Comparison of ENCODE assay signal across 31 mouse cellular contexts in genomic region chr17:23531408-23531807, GRCm38 (mm10). TPM values are rescaled to one million over a fixed set of nuclear protein-coding genes. Genes with fewer than 3 reads are reported as not detected.
"Had no signal": no experiment of that assay in that cellular context is flagged by ENCODE, and none has a peak within 500 bp of the region (broad histone marks: within the 10 kb centered on the region; RNA-seq: fewer than 3 reads in every experiment).

No protein-coding gene starts in this region.

RNA-seq across cellular contexts. Expression of gene Vmn2r117, which starts 51.9 kb away (rescaled TPM):
- total RNA-seq: common myeloid progenitor, adult 5-6 weeks; forebrain, postnatal 0 days; gastrocnemius, adult 18-20 months; gastrocnemius, adult 2 months; gastrocnemius, adult 8-10 months; gastrocnemius, postnatal 10 days; gastrocnemius, postnatal 14 days; gastrocnemius, postnatal 25 days; gastrocnemius, postnatal 36 days; gastrocnemius, postnatal 4 days; granulocyte monocyte progenitor cell, adult 5-6 weeks; heart, adult 18-20 months; heart, adult 2 months; heart, adult 8-10 months had no signal
- polyA plus RNA-seq: cortical plate, adult 2 months; embryonic facial prominence, embryonic 10.5 days; embryonic facial prominence, embryonic 11.5 days; embryonic facial prominence, embryonic 12.5 days; embryonic facial prominence, embryonic 13.5 days; embryonic facial prominence, embryonic 14.5 days; embryonic facial prominence, embryonic 15.5 days; forebrain, embryonic 10.5 days; forebrain, embryonic 11.5 days; forebrain, embryonic 12.5 days; forebrain, embryonic 13.5 days; forebrain, embryonic 14.5 days; forebrain, embryonic 15.5 days; forebrain, embryonic 16.5 days; forebrain, postnatal 0 days; frontal cortex, adult 2 months; gonadal fat pad, adult 2 months; heart, adult 2 months; heart, embryonic 10.5 days had no signal
